Mouse (Mus musculus) heart, embryonic 16.5 days (tissue): Measurements from ENCODE around the gene Nfix. TPM values are rescaled to one million over a fixed set of nuclear protein-coding genes. Genes with fewer than 3 reads are reported as not detected.

Experiments used
- ATAC-seq: fragments of 200-750 bp; cut with Nextera tagmentation; replicated peaks from 2 replicates; pipeline ENCODE4 v1.8.0; 2017; ENCODE audit warnings: moderate number of reproducible peaks; ENCODE audit not compliant: insufficient read depth, low FRiP score; ENCODE audit errors: extremely low read depth
- H3K27ac ChIP-seq: fragments of 300-500 bp; sonication (generic); 2 replicates; pipeline ENCODE4 v1.5.1; 2014; ENCODE audit warnings: mild to moderate bottlenecking, low read length, control low read depth, moderate library complexity
- H3K27me3 ChIP-seq: fragments of 300-500 bp; sonication (generic); 2 replicates; pipeline ENCODE4 v1.6.1; 2014; ENCODE audit warnings: low read length, mixed read lengths; ENCODE audit not compliant: control insufficient read depth, insufficient read depth
- H3K36me3 ChIP-seq: fragments of 300-500 bp; sonication (generic); 2 replicates; pipeline ENCODE4 v1.6.1; 2014; ENCODE audit not compliant: control insufficient read depth, insufficient read depth
- H3K4me1 ChIP-seq: fragments of 300-500 bp; sonication (generic); 2 replicates; pipeline ENCODE4 v1.6.1; 2014; ENCODE audit warnings: low read length, mixed read lengths; ENCODE audit not compliant: control insufficient read depth, insufficient read depth
- H3K4me2 ChIP-seq: fragments of 300-500 bp; sonication (generic); 2 replicates; pipeline ENCODE4 v1.6.1; 2014; ENCODE audit warnings: low read depth, mild to moderate bottlenecking, control low read depth, low read length
- H3K4me3 ChIP-seq: fragments of 300-500 bp; sonication (generic); 2 replicates; pipeline ENCODE4 v1.5.1; 2014; ENCODE audit warnings: mild to moderate bottlenecking, control low read depth, low read length
- H3K9ac ChIP-seq: fragments of 300-500 bp; sonication (generic); 2 replicates; pipeline ENCODE4 v1.6.1; 2014; ENCODE audit warnings: low read length, control low read depth
- H3K9me3 ChIP-seq: fragments of 300-500 bp; sonication (generic); replicated peaks from 2 replicates; pipeline ENCODE4 v1.6.1; 2016; ENCODE audit warnings: low read length; ENCODE audit not compliant: control insufficient read depth
- WGBS: fragments of 180-500 bp; shearing (Covaris S2); extraction: QIAGEN DNeasy Blood & Tissue Kit; methylation state at CpG from one replicate; pipeline ENCODE4 v1.1.7; 2014; 5-methylcytosine and 5-hydroxymethylcytosine counted together
- polyA plus RNA-seq: library from polyadenylated mRNA; unstranded; fragments of >200 nt; fragmentation: Nextera tagmentation; extraction: Ambion mirVana; gene quantifications from 2 replicates; pipeline ENCODE4 v1.2.1, GENCODE M21; 2015

Gene Nfix
- polyA plus RNA-seq, 1 experiment from 2014 or later, result 12.7 TPM

DNA sequence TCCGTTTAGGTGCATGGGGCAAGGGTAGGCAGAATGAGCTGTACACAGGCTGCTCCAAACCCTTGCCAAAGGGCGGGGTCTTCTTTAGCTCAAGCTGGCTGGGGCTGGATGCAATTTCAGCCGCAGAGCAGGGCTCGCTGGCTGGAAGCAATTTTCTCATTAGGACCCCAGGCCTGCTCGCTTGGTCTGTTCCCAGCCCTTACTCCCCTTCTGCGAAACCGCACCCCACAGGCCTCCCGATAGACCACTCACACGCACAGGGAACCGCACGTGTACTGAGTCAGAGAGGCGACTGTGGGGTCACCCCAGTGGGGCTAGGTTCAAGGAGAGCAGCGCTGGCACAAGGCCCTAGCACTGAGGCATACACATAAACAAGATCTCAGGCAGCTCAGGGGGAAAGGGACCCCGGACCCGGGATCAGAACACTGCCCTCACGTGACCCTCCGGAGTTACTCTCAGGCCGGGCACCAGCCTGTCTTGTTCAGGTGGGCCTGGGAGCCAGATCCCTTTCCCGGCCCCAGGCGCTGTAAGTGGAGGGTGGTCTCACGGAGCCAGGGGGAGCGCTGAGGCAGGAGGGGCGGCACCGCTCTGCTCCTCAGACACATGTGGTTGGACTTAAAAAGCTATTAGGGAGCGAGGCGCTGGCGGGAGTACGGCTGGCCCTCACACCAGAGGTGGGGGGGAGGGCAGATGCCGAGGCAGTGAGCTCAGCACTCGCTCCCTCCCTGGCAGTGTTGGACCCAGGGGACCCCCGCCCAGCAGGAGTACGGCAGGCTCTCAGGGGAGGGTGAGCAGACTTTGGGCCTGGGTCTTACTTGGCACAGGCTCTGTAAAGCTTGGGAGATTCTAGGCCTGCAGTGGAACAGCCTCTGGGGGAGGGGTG lies 57.7 kb downstream of the Nfix start:
- 0 out of 2 replicates have a peak overlapping the region, but pooled peaks have one; percentile 1 for H3K4me3 ChIP-seq
- H3K4me2 ChIP-seq, result peak overlapping the region; percentile 56
- peak overlapping the region; percentile 88 for H3K27ac ChIP-seq
- no peaks in the 10 kb centered on the region for H3K9me3 ChIP-seq
- no peaks in the 10 kb centered on the region for H3K36me3 ChIP-seq
- H3K27me3 ChIP-seq, result no peaks in the 10 kb centered on the region
- peaks cover 74% of the 10 kb centered on the region for H3K4me1 ChIP-seq
- H3K9ac ChIP-seq, result peak overlapping the region; percentile 55
- peak; percentile 62 for ATAC-seq
- WGBS, result 29% methylated on average over 32 of the region's 32 CpGs

- WGBS, result 66% methylated on average over 13 of the region's 13 CpGs
- ATAC-seq, result no peak
- Histone ChIP-seq H3K27me3 (no peaks in the 10 kb centered on the region), H3K4me3 (no peak overlapping the region), H3K36me3 (no peaks in the 10 kb centered on the region), H3K27ac (no peak overlapping the region; the same call in 1 of the 2 replicates), H3K9ac (no peak overlapping the region), H3K4me2 (no peak overlapping the region), H3K9me3 (no peaks in the 10 kb centered on the region), H3K4me1 (peaks cover 82% of the 10 kb centered on the region)
These were observed 59.0 kb downstream of the Nfix start for GRCm38 (mm10) chr8:84740895-84741843.

- H3K9ac ChIP-seq, result no peak overlapping the region
- ATAC-seq, result no peak
- peak overlapping the region; percentile 61 for H3K27ac ChIP-seq
These were observed 60.8 kb downstream of the Nfix start for GRCm38 (mm10) chr8:84739401-84739742.

GRCm38 (mm10) chr8:84738715-84739400 lies 61.3 kb downstream of the Nfix start:
- H3K27me3 ChIP-seq, result no peaks in the 10 kb centered on the region
- H3K36me3 ChIP-seq, result no peaks in the 10 kb centered on the region
- peak overlapping the region; percentile 61 for H3K27ac ChIP-seq
- peaks cover 76% of the 10 kb centered on the region for H3K4me1 ChIP-seq
- no peak for ATAC-seq
- no peak overlapping the region for H3K4me3 ChIP-seq
- H3K9me3 ChIP-seq, result no peaks in the 10 kb centered on the region
- WGBS, result 74% methylated on average over 10 of the region's 10 CpGs
- no peak overlapping the region for H3K4me2 ChIP-seq
- H3K9ac ChIP-seq, result peak overlapping the region; percentile 36; the same call in 1 of the 2 replicates

More at GRCm38 (mm10) chr8:84739401-84739742, 60.8 kb downstream of the Nfix start:
- no peak overlapping the region for H3K4me2 ChIP-seq
- no peaks in the 10 kb centered on the region for H3K9me3 ChIP-seq
- no peaks in the 10 kb centered on the region for H3K36me3 ChIP-seq
- H3K4me1 ChIP-seq, result peaks cover 78% of the 10 kb centered on the region
- no peak overlapping the region for H3K4me3 ChIP-seq
- WGBS, result 11% methylated on average over 1 of the region's 1 CpGs
- H3K27me3 ChIP-seq, result no peaks in the 10 kb centered on the region

- no peak overlapping the region for H3K4me3 ChIP-seq
- H3K27ac ChIP-seq, result peak overlapping the region; percentile 61; the same call in 1 of the 2 replicates
- H3K9me3 ChIP-seq, result no peaks in the 10 kb centered on the region
- H3K9ac ChIP-seq, result peak overlapping the region; percentile 36; the same call in 1 of the 2 replicates
- peaks cover 75% of the 10 kb centered on the region for H3K4me1 ChIP-seq
- ATAC-seq, result no peak
- H3K4me2 ChIP-seq, result no peak overlapping the region
- H3K27me3 ChIP-seq, result no peaks in the 10 kb centered on the region
- no peaks in the 10 kb centered on the region for H3K36me3 ChIP-seq
- 45% methylated on average over 10 of the region's 10 CpGs for WGBS
These were observed 61.9 kb downstream of the Nfix start for GRCm38 (mm10) chr8:84738266-84738665.

DNA sequence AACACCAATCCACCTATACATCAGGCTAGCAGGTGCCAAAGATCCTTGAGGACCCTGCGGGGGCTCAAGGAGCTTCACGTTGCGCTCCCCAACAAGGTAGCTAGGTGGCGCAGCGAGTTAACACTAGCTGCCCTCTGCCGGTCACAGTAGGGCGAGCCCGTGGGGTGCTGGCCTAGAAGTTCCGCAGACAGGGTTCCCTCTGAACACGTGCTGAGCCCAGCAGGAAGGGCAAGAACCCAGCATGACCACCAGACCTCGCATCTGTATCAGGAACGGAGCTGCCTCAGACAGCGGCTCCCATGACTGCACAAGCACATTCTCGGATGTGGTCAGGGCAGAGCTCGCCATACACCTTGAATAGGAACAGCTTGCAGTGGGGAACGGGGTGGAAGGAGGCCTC lies 62.5 kb downstream of the Nfix start:
- no peak overlapping the region for H3K27ac ChIP-seq
- ATAC-seq, result peak; percentile 47; the same call in 1 of the 2 replicates
- 5% methylated on average over 16 of the region's 16 CpGs for WGBS
- H3K9ac ChIP-seq, result peak overlapping the region; percentile 51
- H3K4me1 ChIP-seq, result peaks cover 75% of the 10 kb centered on the region
- H3K9me3 ChIP-seq, result no peaks in the 10 kb centered on the region
- H3K27me3 ChIP-seq, result no peaks in the 10 kb centered on the region
- H3K36me3 ChIP-seq, result no peaks in the 10 kb centered on the region
- H3K4me3 ChIP-seq, result 0 out of 2 replicates have a peak overlapping the region, but pooled peaks have one; percentile 30
- peak overlapping the region; percentile 57 for H3K4me2 ChIP-seq

GRCm38 (mm10) chr8:84736521-84736920 lies 63.6 kb downstream of the Nfix start:
- H3K36me3 ChIP-seq, result no peaks in the 10 kb centered on the region
- no peak overlapping the region for H3K4me3 ChIP-seq
- H3K9me3 ChIP-seq, result no peaks in the 10 kb centered on the region
- no peaks in the 10 kb centered on the region for H3K27me3 ChIP-seq
- ATAC-seq, result no peak
- H3K4me1 ChIP-seq, result peaks cover 76% of the 10 kb centered on the region
- no peak overlapping the region for H3K4me2 ChIP-seq
- no peak overlapping the region for H3K27ac ChIP-seq
- H3K9ac ChIP-seq, result no peak overlapping the region; the same call in 1 of the 2 replicates
- WGBS, result 87% methylated on average over 4 of the region's 4 CpGs

- 51% methylated on average over 2 of the region's 2 CpGs for WGBS
- Histone ChIP-seq H3K4me3 (no peak overlapping the region), H3K9me3 (no peaks in the 10 kb centered on the region), H3K36me3 (no peaks in the 10 kb centered on the region), H3K27ac (peak overlapping the region; percentile 67), H3K27me3 (no peaks in the 10 kb centered on the region), H3K4me1 (peaks cover 81% of the 10 kb centered on the region), H3K9ac (peak overlapping the region; percentile 67), H3K4me2 (no peak overlapping the region)
- ATAC-seq, result peak; percentile 57; the same call in 1 of the 2 replicates
These were observed 64.5 kb downstream of the Nfix start for GRCm38 (mm10) chr8:84735597-84735996.
